Mouse (Mus musculus): ENCODE measurements around the gene Ccdc188. TPM values are rescaled to one million over a fixed set of nuclear protein-coding genes. Genes with fewer than 3 reads are reported as not detected.

Gene Ccdc188
- polyA plus RNA-seq, 1 experiment = not detected

- no peaks in the 10 kb centered on the region for H3K4me1 ChIP-seq (ENCODE audit: control insufficient read depth, insufficient read depth, low read length)
- no peak overlapping the region for H3K4me3 ChIP-seq (ENCODE audit: low read depth, low read length)
- no peaks in the 10 kb centered on the region for H3K27me3 ChIP-seq (ENCODE audit: control insufficient read depth, insufficient read depth, low read length, poor library complexity, severe bottlenecking)
- H3K9ac ChIP-seq (ENCODE audit: low read depth, poor library complexity, severe bottlenecking) = no peak overlapping the region
- no peak overlapping the region for H3K27ac ChIP-seq (ENCODE audit: insufficient read depth, low read length)
- no peaks in the 10 kb centered on the region for H3K36me3 ChIP-seq (ENCODE audit: control insufficient read depth, insufficient read depth, low read length, poor library complexity, severe bottlenecking)
- no peaks in the 10 kb centered on the region for H3K9me3 ChIP-seq (replicated peaks; ENCODE audit: control insufficient read depth, insufficient read depth, low read length, poor library complexity, severe bottlenecking)
- TF ChIP-seq CTCF (IDR thresholded peaks at IDR 0.05; ENCODE audit: low read depth, low read length) = peak; percentile 84
- TF ChIP-seq EP300 (IDR thresholded peaks at IDR 0.05; ENCODE audit: insufficient read depth, low read depth, low read length) = no peak
- TF ChIP-seq POLR2A (IDR thresholded peaks at IDR 0.05; ENCODE audit: insufficient read depth, low read length) = no peak
Observed at GRCm38 (mm10) chr16:18210701-18211416, 6.8 kb upstream of the Ccdc188 start.

GRCm38 (mm10) chr16:18211417-18212171 lies 6.1 kb upstream of the Ccdc188 start:
- TF ChIP-seq POLR2A (IDR thresholded peaks at IDR 0.05; ENCODE audit: insufficient read depth, low read length) (no peak), CTCF (IDR thresholded peaks at IDR 0.05; ENCODE audit: low read depth, low read length) (peak; percentile 98), EP300 (IDR thresholded peaks at IDR 0.05; ENCODE audit: insufficient read depth, low read depth, low read length) (no peak)
- Histone ChIP-seq H3K36me3 (ENCODE audit: control insufficient read depth, insufficient read depth, low read length, poor library complexity, severe bottlenecking) (no peaks in the 10 kb centered on the region), H3K9me3 (replicated peaks; ENCODE audit: control insufficient read depth, insufficient read depth, low read length, poor library complexity, severe bottlenecking) (no peaks in the 10 kb centered on the region), H3K4me1 (ENCODE audit: control insufficient read depth, insufficient read depth, low read length) (no peaks in the 10 kb centered on the region), H3K4me3 (ENCODE audit: low read depth, low read length) (no peak overlapping the region), H3K27me3 (ENCODE audit: control insufficient read depth, insufficient read depth, low read length, poor library complexity, severe bottlenecking) (no peaks in the 10 kb centered on the region), H3K27ac (ENCODE audit: insufficient read depth, low read length) (no peak overlapping the region), H3K9ac (ENCODE audit: low read depth, poor library complexity, severe bottlenecking) (no peak overlapping the region)

GRCm38 (mm10) chr16:18213689-18214088 lies 4.0 kb upstream of the Ccdc188 start:
- no peak overlapping the region for H3K27ac ChIP-seq (ENCODE audit: insufficient read depth, low read length)
- H3K4me1 ChIP-seq (ENCODE audit: control insufficient read depth, insufficient read depth, low read length) = no peaks in the 10 kb centered on the region
- no peaks in the 10 kb centered on the region for H3K36me3 ChIP-seq (ENCODE audit: control insufficient read depth, insufficient read depth, low read length, poor library complexity, severe bottlenecking)
- H3K27me3 ChIP-seq (ENCODE audit: control insufficient read depth, insufficient read depth, low read length, poor library complexity, severe bottlenecking) = no peaks in the 10 kb centered on the region
- H3K9me3 ChIP-seq (replicated peaks; ENCODE audit: control insufficient read depth, insufficient read depth, low read length, poor library complexity, severe bottlenecking) = no peaks in the 10 kb centered on the region
- H3K4me3 ChIP-seq (ENCODE audit: low read depth, low read length) = no peak overlapping the region
- H3K9ac ChIP-seq (ENCODE audit: low read depth, poor library complexity, severe bottlenecking) = no peak overlapping the region
- TF ChIP-seq POLR2A (IDR thresholded peaks at IDR 0.05; ENCODE audit: insufficient read depth, low read length) (no peak), EP300 (IDR thresholded peaks at IDR 0.05; ENCODE audit: insufficient read depth, low read depth, low read length) (no peak), CTCF (IDR thresholded peaks at IDR 0.05; ENCODE audit: low read depth, low read length) (no peak)

- H3K4me3 ChIP-seq (ENCODE audit: low read depth, low read length) = no peak overlapping the region
- no peaks in the 10 kb centered on the region for H3K36me3 ChIP-seq (ENCODE audit: control insufficient read depth, insufficient read depth, low read length, poor library complexity, severe bottlenecking)
- TF ChIP-seq EP300 (IDR thresholded peaks at IDR 0.05; ENCODE audit: insufficient read depth, low read depth, low read length) = no peak
- TF ChIP-seq CTCF (IDR thresholded peaks at IDR 0.05; ENCODE audit: low read depth, low read length) = no peak
- H3K9ac ChIP-seq (ENCODE audit: low read depth, poor library complexity, severe bottlenecking) = no peak overlapping the region
- no peaks in the 10 kb centered on the region for H3K9me3 ChIP-seq (replicated peaks; ENCODE audit: control insufficient read depth, insufficient read depth, low read length, poor library complexity, severe bottlenecking)
- H3K4me1 ChIP-seq (ENCODE audit: control insufficient read depth, insufficient read depth, low read length) = no peaks in the 10 kb centered on the region
- H3K27me3 ChIP-seq (ENCODE audit: control insufficient read depth, insufficient read depth, low read length, poor library complexity, severe bottlenecking) = no peaks in the 10 kb centered on the region
- no peak overlapping the region for H3K27ac ChIP-seq (ENCODE audit: insufficient read depth, low read length)
Observed at GRCm38 (mm10) chr16:18214858-18215257, 2.8 kb upstream of the Ccdc188 start.

- Histone ChIP-seq H3K27ac (ENCODE audit: insufficient read depth, low read length) (no peak overlapping the region), H3K9me3 (replicated peaks; ENCODE audit: control insufficient read depth, insufficient read depth, low read length, poor library complexity, severe bottlenecking) (no peaks in the 10 kb centered on the region), H3K36me3 (ENCODE audit: control insufficient read depth, insufficient read depth, low read length, poor library complexity, severe bottlenecking) (no peaks in the 10 kb centered on the region), H3K4me3 (ENCODE audit: low read depth, low read length) (no peak overlapping the region), H3K9ac (ENCODE audit: low read depth, poor library complexity, severe bottlenecking) (no peak overlapping the region), H3K4me1 (ENCODE audit: control insufficient read depth, insufficient read depth, low read length) (no peaks in the 10 kb centered on the region), H3K27me3 (ENCODE audit: control insufficient read depth, insufficient read depth, low read length, poor library complexity, severe bottlenecking) (no peaks in the 10 kb centered on the region)
- TF ChIP-seq CTCF (IDR thresholded peaks at IDR 0.05; ENCODE audit: low read depth, low read length) (no peak), POLR2A (IDR thresholded peaks at IDR 0.05; ENCODE audit: insufficient read depth, low read length) (no peak), EP300 (IDR thresholded peaks at IDR 0.05; ENCODE audit: insufficient read depth, low read depth, low read length) (no peak)
Observed at GRCm38 (mm10) chr16:18218580-18218996, 909 bp downstream of the Ccdc188 start.

GRCm38 (mm10) chr16:18220001-18220400 lies 2.3 kb downstream of the Ccdc188 start:
- no peaks in the 10 kb centered on the region for H3K36me3 ChIP-seq (ENCODE audit: control insufficient read depth, insufficient read depth, low read length, poor library complexity, severe bottlenecking)
- H3K27me3 ChIP-seq (ENCODE audit: control insufficient read depth, insufficient read depth, low read length, poor library complexity, severe bottlenecking) = no peaks in the 10 kb centered on the region
- no peak overlapping the region for H3K27ac ChIP-seq (ENCODE audit: insufficient read depth, low read length)
- no peaks in the 10 kb centered on the region for H3K9me3 ChIP-seq (replicated peaks; ENCODE audit: control insufficient read depth, insufficient read depth, low read length, poor library complexity, severe bottlenecking)
- TF ChIP-seq CTCF (IDR thresholded peaks at IDR 0.05; ENCODE audit: low read depth, low read length) (no peak), EP300 (IDR thresholded peaks at IDR 0.05; ENCODE audit: insufficient read depth, low read depth, low read length) (no peak), POLR2A (IDR thresholded peaks at IDR 0.05; ENCODE audit: insufficient read depth, low read length) (no peak)
- no peak overlapping the region for H3K4me3 ChIP-seq (ENCODE audit: low read depth, low read length)
- no peak overlapping the region for H3K9ac ChIP-seq (ENCODE audit: low read depth, poor library complexity, severe bottlenecking)
- H3K4me1 ChIP-seq (ENCODE audit: control insufficient read depth, insufficient read depth, low read length) = no peaks in the 10 kb centered on the region

Measured in ES-Bruce4 (cell line).